Mouse (Mus musculus) frontal cortex, postnatal 14 days (tissue): Measurements from ENCODE around the gene Zfyve26.
"Not testable (repeated sequence)": the region's sequence is repeated elsewhere in the genome, so short reads cannot be mapped to it uniquely, and the experiment has no call there.

ENCODE experiments used
- DNase-seq, 2 experiments: peaks; one replicate each; pipeline ENCODE4 v3.0.0; 2022; ENCODE audit warnings: low spot score in 2 of 2

The Zfyve26 gene

DNA sequence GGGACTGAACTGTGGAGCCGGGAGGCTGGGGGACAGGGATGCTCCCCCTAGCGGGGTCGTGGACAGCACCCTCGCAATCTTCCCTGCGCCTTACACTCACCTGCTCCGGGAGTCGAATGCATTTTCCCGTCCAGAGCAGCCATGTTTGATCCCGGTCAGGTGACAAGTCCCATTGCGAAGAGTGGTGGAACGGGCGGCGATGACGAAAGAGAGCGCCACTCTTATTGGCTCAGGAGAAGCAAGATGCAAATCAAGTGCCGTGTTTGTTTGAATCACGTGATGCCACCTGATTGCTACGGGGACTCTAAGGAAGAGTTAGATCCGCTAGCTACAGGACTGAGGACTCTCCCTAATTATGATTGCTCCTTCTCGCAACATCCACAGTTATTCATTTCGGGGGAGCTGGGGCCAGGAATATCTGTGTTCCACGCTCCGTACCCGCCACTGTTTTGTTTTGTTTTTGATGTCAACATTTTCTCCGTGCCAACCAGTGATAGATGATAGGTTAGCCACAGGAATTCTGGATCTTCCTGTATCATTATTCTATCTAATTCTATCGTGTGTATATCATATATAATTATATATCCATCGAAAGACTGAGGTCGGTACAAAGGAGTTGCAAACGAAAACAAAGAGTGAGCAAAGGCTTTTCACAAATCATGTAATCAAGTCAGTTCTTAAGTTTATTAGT lies at the start of gene Zfyve26:
Gene Zfyve26 (minus strand): TSS at position 179 of the 691 bp plus-strand sequence.
- DNase-seq = peak; percentile 93 to 94

DNA sequence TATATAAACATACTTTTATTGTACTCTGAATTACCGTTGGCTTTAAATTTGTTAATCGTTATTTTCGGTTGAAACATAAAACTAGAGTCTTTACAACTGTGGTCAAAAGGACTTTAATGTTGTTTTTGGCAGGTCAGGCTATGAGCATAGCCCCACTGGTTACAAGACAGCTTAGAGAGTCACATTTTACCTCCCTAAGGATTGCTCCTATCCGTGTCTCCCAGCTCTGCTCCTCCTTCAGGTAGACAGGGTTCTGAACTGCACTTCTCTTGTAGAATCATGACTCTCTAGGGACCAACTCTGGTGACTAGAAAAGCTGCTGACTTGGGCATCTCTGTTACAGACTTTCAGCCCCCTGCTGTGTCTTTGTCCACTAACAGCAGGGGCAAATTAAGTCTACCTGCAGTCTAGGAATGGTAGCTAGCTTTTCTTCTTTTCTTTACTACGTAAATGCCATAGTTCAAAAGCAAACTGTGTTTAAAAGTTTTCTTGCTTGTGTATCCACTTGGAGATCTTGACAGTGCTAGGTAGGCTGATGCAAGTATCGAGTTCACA lies 45.3 kb upstream of the Zfyve26 start:
- no peak for DNase-seq

DNA sequence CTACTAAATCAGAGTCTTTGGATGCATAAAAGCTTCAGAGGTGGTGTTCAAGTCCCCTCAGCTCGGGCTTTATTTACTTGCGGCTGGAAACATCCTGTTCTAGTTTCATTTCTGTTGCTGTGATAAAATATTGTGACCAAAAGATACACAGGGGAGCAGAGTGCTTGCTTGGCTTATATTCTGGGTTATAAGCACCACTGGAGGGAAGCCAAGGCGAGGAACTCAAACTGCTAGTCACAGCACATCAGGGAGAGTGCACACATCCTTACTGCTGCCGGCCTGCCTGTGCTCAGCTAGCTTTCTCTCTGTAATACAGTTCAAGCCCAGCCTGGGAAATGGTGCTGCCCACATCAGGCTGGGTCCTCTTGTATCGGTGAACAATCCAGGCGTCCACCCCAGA lies 44.4 kb upstream of the Zfyve26 start:
- no peak for DNase-seq

DNA sequence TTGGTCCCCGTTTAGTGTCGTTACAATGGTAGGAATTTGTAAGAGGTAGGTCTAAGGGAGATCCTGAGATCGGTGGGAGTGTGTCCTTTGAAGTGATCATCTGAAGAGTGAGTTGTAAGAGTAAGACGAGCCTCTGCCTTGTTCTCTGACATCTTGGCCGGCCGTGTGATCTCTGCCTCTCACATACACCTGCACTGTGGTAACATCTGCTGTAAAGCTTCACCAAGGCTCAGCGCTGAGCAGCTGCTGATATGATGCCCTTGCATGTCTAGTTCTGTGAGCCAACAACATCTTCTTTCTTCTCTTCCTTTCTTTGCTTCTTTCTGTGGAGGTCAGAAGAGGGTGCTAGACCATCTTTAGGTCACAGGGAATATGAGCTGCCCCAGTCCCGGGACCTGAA lies 42.7 kb upstream of the Zfyve26 start:
- DNase-seq = no peak

DNA sequence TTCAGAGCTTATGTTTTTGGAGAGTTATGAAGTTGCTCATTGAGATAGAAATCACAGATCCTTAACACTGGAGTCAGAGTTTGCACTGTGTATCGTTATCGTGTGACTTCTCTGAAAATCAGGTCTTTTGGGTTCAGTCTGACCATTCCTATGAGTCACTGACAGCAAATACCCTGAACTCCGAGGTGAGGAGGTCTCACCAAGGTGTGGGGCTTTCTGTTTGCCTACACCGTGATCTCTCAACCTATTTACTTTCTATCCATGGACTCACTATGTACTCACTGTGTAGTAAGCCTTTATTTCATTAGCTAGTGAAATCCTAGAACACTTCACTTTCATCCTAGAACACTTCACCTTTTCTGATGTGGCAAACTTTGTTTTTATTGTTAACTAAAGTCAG lies 35.6 kb upstream of the Zfyve26 start:
- DNase-seq = no peak

DNA sequence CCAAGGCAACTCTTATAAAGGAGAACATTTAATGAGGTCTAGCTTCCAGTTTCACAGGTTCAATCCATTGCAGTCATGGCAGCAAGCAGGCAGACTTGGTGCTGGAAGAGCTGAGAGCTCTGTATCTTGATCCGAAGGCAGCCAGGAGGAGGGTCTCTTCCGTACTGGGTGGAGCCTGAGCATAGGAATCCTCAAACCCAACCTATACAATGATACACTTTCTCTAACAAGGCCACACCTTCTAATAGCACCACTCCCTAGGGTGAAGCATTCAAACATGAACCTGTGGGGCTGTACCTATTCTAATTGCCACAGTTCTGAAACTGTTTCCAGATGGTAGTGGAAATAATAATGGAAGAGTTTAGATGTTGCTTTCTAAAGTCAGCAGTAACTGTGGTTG lies 34.5 kb upstream of the Zfyve26 start:
- no peak for DNase-seq

DNA sequence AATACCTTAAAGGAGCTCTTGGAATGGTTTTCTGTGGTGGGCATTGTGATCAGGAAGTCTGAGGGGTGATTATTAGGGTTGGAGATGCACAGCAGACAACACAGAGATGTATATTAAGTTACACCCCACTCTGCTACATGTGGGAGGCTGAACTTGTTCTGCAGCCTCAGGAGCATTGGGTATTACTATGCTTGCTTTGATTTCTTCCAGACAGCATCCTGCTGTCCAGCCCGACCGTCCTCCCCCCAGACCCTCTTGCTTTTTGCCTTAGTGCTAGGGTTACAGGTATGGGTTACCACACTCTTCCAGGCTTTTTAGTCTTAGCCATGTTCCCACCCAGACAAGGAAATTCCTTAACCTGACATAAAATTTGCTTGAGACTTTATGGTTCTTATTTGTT lies 31.8 kb upstream of the Zfyve26 start:
- DNase-seq = no peak

DNA sequence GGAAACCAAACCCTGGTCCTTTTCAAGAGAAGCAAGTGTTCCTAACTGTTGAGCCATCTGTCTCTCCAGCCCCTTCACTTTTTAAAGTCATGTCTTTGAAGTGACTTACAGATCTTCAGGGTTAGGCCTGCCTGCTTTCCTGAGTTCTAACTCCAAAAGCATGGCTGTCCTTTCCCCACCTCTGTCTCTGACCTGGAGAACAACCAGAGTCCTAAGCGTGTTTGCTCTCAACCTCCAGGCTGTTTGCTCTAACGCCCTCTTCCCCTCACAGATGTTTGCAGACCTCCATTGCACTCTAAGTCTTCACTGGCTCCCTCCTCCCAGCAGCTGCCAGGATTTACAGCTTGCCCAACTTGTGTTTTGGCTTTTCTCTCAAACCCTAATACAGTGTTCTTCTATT lies 30.6 kb upstream of the Zfyve26 start:
- DNase-seq = no peak

DNA sequence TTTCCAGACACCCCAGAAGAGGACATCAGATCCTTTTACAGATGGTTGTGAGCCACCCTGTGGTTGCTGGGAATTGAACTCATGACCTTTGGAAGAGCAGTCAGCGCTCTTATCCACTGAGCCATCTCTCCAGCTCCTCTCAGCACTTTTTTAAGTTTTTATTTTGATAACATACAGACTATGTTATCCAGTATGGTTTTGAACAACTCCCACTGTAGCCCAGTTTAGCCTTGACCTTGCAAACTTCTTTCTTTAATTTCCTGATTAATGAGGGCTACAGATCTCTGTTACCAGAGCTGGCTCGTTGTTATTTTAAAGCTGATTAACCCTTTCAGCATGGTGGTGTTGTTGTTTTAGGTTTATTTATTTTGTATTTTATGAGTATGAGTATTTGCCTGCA lies 30.1 kb upstream of the Zfyve26 start:
- DNase-seq = no peak

DNA sequence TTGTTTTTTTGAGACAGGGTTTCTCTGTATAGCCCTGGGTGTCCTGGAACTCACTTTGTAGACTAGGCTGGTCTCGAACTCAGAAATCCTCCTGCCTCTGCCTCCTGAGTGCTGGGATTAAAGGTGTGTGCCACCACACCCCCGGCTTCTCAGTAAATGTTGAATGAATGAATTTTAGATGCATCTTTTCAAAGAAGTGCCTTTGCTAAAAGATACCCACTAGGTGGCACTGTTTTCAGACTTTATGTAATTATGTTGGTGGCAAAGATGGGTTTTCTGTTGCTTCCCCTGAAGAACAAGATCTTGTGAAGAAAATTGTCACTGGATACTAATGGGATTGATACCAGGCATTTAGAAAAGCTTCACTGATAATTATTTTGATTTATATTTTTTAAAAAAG lies 26.4 kb upstream of the Zfyve26 start:
- not testable (repeated sequence) for DNase-seq

DNA sequence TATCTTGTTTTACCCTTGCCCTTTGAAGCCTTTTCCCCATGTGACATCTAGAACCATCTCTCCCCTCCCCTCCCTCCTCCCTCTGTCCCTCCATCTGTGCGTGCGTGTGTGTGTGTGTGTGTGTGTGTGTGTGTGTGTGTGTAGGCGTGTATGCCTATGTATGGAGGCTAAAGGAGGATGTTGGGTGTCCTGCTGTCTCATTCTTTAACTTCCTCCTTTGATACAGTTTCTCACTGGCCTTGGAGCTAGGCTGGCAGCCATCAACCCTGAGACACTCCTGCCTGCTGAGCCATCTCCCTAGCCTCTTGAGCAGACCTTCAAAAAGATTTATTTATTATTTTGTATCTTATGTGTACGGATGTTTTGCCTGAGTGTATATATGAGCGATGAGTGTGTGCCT lies 24.8 kb upstream of the Zfyve26 start:
- DNase-seq = no peak

DNA sequence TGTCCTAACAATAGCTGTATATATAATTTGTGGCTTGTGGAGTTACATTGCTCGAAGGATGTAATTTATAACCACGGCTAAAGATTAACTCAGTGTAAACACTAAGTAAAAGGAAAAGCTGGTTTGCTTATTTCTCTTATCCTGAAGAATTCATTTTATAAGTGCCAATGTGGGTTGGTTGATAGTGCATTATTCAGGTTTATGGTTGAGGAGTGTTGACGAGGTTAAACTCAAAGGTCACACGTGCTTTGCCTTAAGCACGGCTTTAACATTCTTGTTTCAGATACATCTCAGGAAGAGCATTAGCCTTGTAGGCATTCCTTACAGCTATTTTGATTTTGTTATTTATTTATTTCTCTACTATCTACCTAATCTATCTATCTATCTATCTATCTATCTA lies 21.2 kb upstream of the Zfyve26 start:
- no peak for DNase-seq

DNA sequence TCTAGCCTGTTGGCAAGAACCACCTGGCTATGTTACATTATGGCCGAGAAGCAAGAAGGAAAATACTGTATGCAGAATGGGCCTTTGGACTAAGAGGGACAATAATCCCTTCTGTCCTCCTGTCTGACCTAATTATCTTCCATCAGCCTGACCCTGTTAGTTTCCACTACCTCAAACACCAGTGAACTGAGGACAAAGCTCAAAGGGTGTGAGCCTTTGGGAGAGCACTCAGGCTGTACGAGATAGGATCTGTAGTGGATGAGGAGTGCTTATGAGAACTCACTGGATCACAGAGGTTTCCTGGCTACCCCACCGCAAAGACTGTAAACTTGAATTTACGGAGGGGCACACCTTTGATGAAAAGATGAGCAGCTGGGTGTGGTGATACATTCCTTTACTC lies 17.6 kb upstream of the Zfyve26 start:
- no peak for DNase-seq

DNA sequence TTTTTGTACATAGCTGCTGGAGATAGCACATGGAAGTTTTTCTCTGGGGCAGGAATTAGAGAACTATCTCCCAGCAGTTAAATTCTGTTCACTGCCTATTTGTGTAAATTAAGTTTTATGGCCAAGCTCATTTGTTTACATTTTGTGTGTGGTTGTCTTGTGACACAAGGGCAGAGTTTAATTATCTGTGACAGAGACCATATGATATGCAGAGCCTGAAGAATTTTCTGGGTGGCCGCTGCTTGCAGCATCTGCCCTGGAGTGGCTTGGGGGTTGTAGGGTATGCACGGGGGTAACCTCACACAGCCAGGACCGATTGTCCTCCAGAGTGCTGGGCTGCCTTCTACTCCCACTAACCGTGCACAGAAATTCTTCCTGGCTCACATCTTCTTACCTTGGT lies 9.9 kb upstream of the Zfyve26 start:
- no peak for DNase-seq

DNA sequence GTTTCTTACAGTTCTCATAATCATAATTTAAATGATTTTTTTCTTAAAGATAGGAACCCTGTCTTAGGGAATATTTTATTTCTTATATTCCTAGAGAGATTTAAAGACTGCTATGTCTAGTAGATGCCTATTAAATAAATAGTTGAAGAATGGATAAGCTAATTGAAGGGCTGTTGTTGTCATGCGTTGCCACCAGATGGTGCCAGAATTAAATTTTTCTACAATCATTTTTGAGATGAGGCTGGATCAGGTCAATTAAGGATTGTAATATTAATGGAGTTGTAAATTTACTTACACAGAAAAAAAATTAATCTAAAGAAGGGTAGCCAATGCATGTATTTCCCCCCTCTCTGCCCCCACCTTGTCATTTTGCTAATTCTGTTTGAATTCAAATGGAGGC lies 9.0 kb upstream of the Zfyve26 start:
- no peak for DNase-seq

DNA sequence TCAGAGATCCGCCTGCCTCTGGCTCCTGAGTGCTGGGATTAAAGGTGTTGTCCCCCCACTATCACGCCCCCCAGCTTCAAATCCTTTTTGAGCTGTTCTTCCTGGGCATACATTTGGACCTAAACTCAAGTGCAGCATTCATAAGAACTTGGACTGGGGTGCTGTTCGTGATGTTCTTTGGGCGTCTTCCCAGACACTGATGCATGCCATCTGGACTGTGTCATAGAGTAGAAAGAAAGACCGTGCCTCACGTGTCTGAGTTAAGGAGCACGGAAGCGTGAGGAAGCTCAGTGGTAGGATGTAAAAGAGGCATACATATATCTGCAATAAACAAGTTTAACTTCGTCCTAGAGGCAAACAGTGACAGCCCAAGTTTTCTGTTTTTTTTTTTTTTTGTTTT lies 5.7 kb upstream of the Zfyve26 start:
- peak in 1 of 2 experiments; percentile 19 for DNase-seq

DNA sequence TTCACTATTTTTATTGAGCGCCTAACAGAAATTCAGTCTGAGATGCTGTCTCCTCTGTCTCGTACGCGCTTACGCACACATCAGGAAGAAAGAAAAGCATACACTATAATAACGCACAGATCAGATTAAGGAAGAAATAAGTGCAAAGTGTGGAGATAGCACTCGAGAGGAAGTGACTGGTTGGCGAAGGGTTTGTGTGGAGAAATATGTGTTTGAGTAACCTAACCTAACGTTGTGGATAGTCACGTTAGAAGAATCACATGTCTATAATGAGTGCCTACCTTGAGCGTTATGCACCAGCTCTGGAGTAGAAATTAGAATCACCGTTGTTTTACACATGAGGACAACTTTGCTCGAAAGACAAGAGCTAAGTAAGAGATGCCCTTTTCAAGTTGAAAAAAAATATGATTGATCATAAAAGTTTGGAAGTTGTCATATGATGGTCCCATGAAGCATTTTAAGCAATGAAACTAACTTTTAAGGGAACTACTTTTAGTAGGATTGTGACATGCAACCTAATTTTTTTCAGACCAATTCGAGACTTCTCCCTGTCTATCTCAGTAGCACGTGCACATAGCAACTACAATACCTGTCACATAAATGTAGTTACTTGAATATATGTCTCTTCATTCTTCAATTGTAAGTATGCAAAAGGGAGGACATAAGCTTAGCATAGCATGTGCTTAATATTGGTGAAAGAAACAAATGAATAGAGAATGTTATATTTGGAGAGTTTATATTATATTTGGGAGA lies 2.0 kb upstream of the Zfyve26 start:
- DNase-seq = no peak

DNA sequence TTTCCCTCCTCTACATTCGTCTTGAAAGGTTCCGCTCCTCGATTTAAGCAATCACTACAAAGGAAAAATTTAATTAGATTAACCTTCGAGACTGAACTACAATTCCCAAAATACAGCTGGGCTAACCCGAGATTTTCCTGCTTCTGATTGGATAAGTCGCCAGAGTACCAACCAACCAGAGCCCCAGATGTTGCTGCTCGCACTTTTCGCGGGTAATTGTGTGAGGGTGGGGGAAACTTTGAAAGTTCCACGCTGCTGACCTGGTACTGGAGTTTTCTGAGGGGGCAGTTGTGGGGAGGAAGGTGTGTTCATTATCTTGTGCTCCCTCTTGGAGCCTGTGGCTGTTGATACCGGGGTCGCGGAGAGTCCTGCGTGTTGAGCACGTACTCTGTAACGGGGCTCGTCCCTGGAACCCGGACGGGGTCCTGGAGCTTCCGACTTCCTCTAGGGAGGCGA lies 1.0 kb upstream of the Zfyve26 start, which contains the start of gene Rad51b:
Gene Rad51b (plus strand): TSS at position 162 of the 456 bp plus-strand sequence.
- peak; percentile 44 to 55 for DNase-seq

DNA sequence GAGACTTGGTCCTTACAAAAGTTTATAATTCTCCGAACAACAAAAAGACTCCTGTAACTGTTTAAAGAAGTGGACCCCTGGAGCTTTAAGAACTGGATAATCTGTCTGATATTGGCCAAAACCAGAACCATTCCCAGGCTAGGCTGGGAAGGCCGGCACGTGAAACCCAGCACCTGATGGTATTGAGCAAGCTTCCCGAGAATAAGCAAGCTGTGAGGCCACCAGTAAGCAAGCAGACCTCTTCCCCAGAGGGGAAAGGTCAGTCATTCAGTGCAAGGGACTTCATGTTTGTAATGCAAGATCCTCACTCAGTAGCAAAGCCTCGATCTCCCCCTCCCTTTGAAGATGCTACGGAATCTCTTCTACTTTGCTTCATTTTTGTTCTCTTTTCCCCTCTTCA lies 3.2 kb downstream of the Zfyve26 start:
- DNase-seq = no peak

DNA sequence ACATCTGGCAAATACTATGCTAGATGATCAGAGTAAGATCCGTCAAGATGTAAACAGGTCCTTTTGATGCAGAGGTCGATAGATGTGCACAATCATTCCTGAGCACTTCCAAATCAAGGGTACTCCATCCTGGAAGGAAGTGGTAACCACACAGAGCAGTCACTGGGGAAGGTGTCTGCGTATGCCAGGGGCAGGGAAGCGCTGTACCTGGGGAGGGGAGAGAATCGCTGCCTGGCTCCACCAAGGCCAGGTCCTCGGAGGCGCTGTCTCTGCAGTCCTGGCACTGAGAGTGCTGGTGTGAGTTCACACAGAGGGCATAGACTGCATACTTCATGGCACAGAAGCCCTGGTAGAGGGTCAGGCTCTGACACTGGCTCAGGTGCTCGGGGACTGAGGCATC lies 13.5 kb downstream of the Zfyve26 start:
- DNase-seq = no peak

DNA sequence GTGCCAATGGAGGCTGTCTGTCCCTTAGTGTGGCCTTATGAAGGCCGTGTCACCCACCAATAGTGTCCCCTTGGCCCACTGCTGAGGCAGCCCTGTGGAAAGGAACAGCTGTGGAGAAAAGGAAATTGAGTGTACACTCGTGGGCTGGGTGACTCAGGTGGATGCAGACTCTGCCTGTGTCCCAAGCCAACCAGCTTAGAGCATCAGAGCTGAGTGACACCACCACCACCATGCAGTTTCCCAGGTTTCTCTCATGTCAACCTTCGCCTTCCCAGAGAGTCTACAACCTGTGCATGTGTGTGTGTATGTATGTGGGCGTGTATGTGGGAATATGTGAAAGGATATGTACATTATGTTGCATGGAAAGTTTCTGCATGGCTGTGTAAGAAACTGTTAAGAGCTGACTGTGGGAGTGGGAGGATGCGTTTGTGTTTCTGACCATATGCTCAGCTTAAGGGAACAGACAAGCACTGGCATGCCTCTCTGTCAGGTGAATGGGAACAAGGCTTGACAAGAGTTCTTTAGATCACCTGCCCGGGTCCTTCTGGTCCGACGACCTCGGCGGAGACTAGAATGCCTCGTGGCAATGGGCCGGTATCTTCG lies 16.5 kb downstream of the Zfyve26 start:
- DNase-seq = no peak

DNA sequence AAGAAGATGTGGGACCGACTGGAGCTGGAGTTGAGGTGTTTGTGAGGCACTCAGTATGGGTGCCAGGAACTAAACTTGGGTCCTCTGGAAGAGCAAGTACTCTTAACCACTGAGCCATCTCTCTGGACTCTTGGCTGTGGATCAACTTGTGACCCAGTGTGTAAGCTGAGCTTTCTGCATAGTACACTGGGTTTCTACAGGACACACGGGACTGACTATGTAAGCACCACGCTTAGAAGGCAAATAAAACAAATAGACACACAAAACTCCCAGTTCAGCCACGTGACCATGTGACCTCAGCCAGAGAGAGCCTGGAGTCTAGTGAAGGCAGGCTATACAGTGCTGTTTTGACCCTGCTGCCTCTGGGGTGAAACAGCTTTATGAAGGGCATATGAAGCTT lies 23.5 kb downstream of the Zfyve26 start:
- no peak for DNase-seq

DNA sequence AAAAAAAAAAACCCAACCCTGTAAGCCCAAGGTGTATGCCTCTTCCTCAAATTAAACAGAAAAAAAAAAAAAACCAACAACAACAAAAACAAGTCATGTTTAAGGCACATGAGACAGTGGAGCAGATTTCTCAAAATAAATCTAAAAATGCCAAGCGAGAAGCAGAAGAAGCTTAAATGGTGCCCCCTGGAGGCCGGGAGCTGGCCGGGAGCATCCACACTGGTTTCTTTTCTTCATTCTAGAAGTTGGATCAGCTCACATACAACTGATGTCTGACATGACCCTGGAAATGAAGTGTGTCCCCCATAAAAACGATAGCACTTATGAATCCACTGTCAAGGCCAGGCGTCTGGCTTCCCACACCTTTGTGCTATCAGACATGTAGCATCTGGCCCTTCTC lies 35.1 kb downstream of the Zfyve26 start:
- peak in 1 of 2 experiments; percentile 10 for DNase-seq
